Mouse (Mus musculus): Measurements from ENCODE around the gene Galk1. TPM values are rescaled to one million over a fixed set of nuclear protein-coding genes. Genes with fewer than 3 reads are reported as not detected.
"Not testable (repeated sequence)": the region's sequence is repeated elsewhere in the genome, so short reads cannot be mapped to it uniquely, and the experiment has no call there.

The Galk1 gene
- total RNA-seq, 2 experiments from 2014 or later = 52.9 to 54.3 TPM

- DNase-seq = peak; percentile 96
Observed at GRCm38 (mm10) chr11:116030088-116030897, 17.8 kb upstream of the Galk1 start, which contains the start of gene Unk. Unk (plus strand) TSS chr11:116030322.

GRCm38 (mm10) chr11:116029086-116029865, 16.8 kb upstream of the Galk1 start:
- no peak for DNase-seq

- no peak for DNase-seq
Observed at GRCm38 (mm10) chr11:116028177-116028865, 15.8 kb upstream of the Galk1 start.

- no peak for DNase-seq
Observed at GRCm38 (mm10) chr11:116027756-116028155, 15.2 kb upstream of the Galk1 start, which contains the start of gene H3f3b. H3f3b (minus strand) TSS chr11:116027962.

- DNase-seq = no peak
Observed at GRCm38 (mm10) chr11:116025056-116025845, 12.7 kb upstream of the Galk1 start.

GRCm38 (mm10) chr11:116024356-116024808, 11.9 kb upstream of the Galk1 start:
- DNase-seq = peak; percentile 97

- DNase-seq = peak; percentile 84
Observed at GRCm38 (mm10) chr11:116023771-116024355, 11.3 kb upstream of the Galk1 start.

- not testable (repeated sequence) for DNase-seq
Observed at GRCm38 (mm10) chr11:116023074-116023770, 10.7 kb upstream of the Galk1 start.

GRCm38 (mm10) chr11:116022256-116022780, 9.8 kb upstream of the Galk1 start:
- DNase-seq = no peak

- DNase-seq = no peak
Observed at GRCm38 (mm10) chr11:116021328-116022220, 9.1 kb upstream of the Galk1 start.

GRCm38 (mm10) chr11:116020519-116020922, 8.0 kb upstream of the Galk1 start:
- no peak for DNase-seq

GRCm38 (mm10) chr11:116019976-116020411, 7.5 kb upstream of the Galk1 start:
- peak; percentile 45 for DNase-seq

- no peak for DNase-seq
Observed at GRCm38 (mm10) chr11:116019360-116019791, 6.9 kb upstream of the Galk1 start.

GRCm38 (mm10) chr11:116018867-116019266, 6.3 kb upstream of the Galk1 start:
- not testable (repeated sequence) for DNase-seq

- DNase-seq = peak; percentile 58
Observed at GRCm38 (mm10) chr11:116018106-116018505, 5.6 kb upstream of the Galk1 start.

GRCm38 (mm10) chr11:116014821-116015220, 2.3 kb upstream of the Galk1 start:
- no peak for DNase-seq

- no peak for DNase-seq
Observed at GRCm38 (mm10) chr11:116011529-116012261, 824 bp downstream of the Galk1 start.

- no peak for DNase-seq
Observed at GRCm38 (mm10) chr11:116010948-116011347, 1.6 kb downstream of the Galk1 start.
